Mouse (Mus musculus) megakaryocyte, adult 5-6 weeks (primary cell): Measurements from ENCODE around the gene Borcs8. TPM values are rescaled to one million over a fixed set of nuclear protein-coding genes. Genes with fewer than 3 reads are reported as not detected.

ENCODE experiments used
- ATAC-seq: 2 replicates; pipeline ENCODE4 v1.8.0; 2016; ENCODE audit warnings: mild to moderate bottlenecking, inconsistent platforms; ENCODE audit not compliant: poor library complexity, severe bottlenecking
- total RNA-seq, 2 experiments: library from RNA; stranded (forward) in 1 of 2; stranded (reverse) in 1 of 2; fragments of 153-499, 151-499 nt in 1 of 2; fragments of 221-1000, 200-1000 nt in 1 of 2; gene quantifications; 2 replicates each; pipeline versions ENCODE4 v1.2.3 to v1.2.4; 2015 to 2017

Gene Borcs8
- total RNA-seq, 2 experiments from 2014 or later: 32.2 to 35.3 TPM

DNA sequence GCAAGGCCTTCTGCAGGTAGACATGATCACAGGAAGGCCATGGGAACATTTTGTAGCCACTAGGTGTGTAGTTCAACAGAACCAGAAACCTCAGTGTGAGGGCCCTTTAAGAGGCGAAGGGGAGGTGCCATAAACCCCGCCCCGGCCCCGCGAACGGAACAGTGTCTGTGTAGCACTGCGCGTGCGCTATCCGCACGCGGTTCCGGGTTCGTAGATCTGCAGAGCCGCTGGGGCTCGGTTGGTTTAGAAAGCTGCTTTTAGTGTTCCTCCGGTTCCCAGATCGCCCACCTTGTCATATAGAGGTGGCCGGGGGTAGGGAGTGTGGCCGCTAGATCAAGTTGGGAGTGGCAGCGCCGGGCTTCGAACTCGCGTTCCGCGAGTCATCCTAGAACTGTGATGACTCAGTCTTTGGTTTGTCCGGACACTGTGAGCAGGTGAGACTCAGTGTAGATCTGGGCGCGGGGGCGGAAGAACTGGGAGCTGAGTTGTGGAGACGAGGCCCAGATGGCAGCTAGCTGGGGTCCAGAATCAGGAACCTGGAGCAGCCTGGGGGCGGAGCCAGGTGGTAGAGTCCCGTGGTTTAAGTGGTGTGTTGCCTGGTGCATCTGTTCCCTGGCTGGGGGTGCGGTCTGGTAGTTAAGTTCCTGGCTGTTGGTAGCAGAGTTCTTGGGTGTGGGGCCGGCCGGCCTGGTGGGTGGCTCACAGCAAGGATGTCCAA, 8.0 kb upstream of the Borcs8 start, which contains the start of gene Nr2c2ap:
Gene Nr2c2ap, plus strand, starts transcription at position 168 of the 718 bp plus-strand sequence.
- peak; percentile 94 for ATAC-seq

GRCm38 (mm10) chr8:70134086-70134485, 5.2 kb upstream of the Borcs8 start:
- ATAC-seq: no peak

GRCm38 (mm10) chr8:70134931-70135330, 4.4 kb upstream of the Borcs8 start:
- ATAC-seq: no peak

DNA sequence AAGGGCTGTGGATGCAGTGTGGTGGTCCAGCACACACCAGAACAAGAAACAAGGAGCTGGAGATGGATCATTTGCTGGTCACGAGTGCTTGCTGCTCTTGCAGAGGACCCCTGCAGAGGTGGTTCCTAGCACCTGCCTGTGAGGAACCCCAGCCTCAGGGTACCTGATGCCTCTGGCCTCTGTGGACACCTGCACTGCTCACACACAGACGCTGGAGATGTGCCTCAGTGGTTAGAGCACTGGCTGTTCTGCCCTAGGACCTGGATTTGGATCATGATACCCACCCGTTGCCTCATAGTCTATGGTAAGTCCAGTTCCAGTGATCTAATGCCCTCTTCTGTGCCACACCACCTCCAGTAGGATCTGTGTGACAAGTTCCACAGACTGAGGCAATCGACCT, 2.7 kb upstream of the Borcs8 start:
- no peak for ATAC-seq

DNA sequence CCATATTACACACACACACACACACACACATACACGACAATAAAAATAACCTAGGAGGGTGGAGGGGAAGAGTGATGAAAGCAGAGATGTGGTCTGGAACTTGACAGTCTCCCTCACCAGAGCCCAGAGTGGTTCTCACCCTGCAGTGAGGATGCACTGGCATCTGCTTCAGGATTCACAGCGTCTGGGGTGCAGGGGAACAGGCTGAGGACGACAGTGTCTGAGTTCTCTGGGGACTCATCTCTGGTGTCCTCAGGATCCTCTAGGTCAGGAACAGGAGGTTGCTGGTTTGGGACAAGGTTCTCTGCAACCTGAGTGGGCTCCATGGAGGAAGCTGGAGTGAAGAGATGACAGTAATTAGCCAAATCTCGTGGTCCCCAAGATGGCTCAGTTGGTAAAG, 1.4 kb upstream of the Borcs8 start:
- no peak for ATAC-seq

- no peak for ATAC-seq
Measured at GRCm38 (mm10) chr8:70139981-70140380, 682 bp downstream of the Borcs8 start.

- no peak for ATAC-seq
Measured at GRCm38 (mm10) chr8:70147678-70148607, 8.6 kb downstream of the Borcs8 start.

DNA sequence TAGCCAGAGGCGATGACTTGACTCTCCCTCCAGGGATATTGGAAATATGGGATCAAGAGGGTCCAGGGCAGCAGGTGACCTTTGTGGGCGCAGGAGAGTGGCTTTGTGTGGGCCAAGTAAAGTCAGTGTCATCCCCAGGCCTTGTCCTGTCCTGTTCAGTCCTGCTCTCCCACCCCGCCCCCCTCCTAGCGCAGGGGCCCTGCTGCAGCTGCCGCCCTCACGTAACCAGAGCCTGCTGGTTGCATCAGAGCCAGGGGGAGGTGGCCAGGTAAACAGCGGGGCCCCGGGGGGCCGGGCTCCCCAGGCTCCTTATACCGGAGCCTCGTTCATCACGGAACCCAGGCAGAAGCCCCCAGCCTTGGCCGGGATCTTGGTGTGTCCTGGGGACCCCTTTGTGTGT, 10.9 kb downstream of the Borcs8 start:
- ATAC-seq: no peak

- ATAC-seq: peak; percentile 99
Measured at GRCm38 (mm10) chr8:70152537-70153257, 13.4 kb downstream of the Borcs8 start.

DNA sequence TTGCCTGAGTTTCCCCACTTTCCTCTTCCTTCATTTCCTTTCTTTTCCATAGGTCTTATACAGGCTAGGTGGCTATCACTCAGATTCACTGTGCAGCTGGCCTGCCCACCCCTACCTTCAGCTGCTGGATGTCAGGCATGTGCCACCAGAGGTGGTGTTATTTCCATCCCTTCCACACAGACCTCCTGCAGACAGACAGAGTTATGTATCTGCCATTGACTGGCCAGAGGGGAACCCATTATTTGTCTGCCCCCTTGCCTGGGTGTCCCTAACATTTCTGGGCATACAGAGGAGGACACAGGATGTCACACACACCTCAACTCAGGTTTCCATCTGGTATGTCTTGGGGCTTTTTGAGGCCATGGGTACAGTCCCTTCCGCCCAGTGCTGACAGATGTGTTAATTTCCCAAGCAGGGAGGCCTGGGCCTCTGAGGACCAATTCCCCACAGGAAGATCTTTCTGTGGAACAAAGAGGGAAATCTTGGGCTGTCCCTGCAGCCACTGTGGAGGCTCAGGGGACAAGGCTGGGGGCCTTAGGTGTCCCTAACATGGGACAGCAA, 18.0 kb downstream of the Borcs8 start:
- ATAC-seq: no peak

DNA sequence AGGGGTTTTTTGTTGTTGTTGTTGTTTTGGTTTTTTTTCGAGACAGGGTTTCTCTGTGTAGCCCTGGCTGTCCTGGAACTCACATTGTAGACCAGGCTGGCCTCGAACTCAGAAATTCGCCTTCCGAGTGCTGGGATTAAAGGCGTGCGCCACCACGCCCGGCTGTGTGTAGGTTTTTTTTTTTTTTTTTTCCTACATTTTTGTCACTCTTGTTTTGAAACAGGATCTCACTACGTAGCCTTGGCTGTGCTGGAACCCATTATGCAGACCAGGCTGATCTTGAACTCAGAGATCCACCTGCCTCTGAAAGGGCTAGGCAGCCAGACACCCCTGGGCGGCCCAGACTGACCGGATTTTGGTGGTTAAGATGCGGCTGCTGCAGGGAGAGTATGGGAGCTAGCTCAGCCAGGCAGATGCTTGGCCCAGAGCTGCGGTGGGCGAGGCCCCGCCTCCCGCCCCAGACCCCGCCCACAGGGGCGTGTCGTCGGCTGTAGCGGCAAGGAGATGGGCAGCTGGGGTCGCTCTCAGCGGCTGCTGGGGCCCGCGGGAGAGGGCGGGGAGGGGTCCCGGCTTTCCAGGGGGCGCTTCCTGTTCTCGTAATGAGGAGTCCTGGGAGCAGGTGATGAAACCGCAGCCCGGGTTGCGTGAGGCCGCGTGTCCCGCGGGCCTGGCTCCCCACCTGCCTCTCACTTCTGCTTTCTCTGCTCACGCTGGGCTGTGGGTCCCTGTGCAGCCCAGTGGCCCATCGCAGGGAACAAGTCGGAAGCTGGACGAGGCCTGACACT, 19.0 kb downstream of the Borcs8 start:
- peak; percentile 97 for ATAC-seq

DNA sequence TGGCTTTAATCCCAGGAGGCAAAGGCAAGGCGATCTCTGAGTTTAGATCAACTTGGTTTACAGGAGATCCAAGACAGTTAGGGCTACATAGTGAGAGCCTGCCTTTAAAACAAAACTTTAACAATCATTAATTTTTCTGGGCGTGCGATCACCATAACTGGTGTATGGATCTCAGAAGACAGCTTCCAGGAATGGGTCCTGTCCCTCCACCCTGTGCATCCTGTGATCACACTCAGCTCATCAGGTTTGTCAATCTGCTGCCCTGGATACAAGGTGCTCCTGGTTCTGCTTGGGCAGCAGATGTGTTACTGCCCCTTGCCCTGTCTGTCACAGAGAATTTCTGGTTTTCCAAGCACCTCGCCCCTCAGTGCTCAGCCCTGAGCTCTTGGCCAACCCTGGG, 19.9 kb downstream of the Borcs8 start:
- no peak for ATAC-seq

DNA sequence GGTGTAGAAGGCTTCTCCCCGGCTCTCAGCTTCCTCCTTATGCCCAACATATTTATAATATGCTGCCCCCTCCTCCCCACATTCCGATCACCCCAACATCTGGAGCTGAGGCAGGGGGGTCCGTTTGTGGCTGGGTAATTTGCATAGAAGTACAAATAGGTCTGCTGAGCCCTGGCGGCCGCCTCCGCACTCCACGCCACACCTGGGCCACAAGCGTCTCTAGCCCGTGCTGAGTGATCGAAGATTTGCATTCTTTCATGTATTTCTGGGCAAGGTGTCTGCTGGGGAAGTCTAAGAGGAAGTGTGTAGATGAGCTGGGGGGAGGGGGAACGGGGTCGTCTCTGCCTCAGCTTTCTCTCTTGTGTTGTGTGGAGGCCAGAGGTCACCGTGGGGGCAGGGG, 20.7 kb downstream of the Borcs8 start:
- no peak for ATAC-seq

DNA sequence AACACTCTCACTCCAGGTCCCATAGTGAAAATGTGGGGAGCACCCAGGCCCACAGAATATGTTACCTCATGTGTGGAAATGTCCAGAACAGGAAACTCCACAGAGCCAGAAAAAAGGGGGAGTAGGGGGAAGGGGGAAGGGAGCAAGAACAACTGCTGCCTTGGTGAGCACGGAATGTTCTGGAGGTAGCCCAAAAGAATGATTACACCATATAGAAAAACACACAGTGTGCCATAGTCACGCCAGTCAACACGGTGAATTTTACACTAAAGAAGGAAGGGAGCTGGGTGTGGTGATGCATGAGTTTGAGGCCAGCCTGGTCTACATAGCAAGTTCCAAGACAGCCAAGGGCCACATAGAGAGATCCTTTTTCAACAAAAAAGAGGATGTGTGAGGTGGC, 24.0 kb downstream of the Borcs8 start:
- ATAC-seq: no peak

- peak; percentile 96 for ATAC-seq
Measured at GRCm38 (mm10) chr8:70166504-70167110, 27.3 kb downstream of the Borcs8 start.

DNA sequence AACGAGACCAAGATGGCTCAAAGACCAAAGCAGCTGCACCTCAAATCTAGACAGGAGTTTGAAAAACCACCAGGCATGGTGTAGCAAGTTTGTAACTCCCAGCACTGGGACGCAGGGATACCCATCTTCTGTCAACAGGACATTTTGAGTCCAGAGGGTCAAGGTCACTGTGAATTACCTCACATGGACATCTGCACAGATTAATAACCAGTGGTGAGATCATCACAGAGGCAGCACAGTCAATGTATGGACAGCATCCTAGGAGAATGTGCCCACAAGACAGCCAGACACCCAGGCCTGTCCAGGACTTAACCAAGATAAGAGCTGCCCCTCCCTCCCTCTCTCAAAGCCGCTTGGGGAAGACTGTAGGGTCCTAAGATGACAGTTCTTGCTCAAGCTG, 30.8 kb downstream of the Borcs8 start:
- no peak for ATAC-seq

DNA sequence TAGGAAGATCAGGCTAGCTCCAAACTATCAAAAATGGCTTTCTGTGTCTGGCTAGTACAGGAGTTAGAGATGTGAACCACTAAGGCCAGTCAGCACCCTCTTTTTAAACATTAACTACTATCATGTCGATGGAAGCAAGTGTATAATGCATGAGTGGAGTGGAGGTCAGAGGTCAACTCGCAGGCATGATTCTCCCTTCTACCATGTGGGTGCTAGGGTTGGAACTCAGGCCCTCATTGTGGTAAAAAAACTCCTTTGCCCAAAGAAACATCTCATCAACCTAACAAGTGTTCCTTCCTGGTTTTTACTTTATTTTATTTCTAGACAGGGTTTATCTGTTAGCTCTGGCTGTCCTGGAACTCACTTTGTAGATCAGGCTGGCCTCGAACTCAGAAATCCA, 31.4 kb downstream of the Borcs8 start:
- no peak for ATAC-seq

- no peak for ATAC-seq
Measured at GRCm38 (mm10) chr8:70171240-70171639, 31.9 kb downstream of the Borcs8 start.

GRCm38 (mm10) chr8:70172043-70172681, 32.9 kb downstream of the Borcs8 start, which contains the start of gene Tmem161a:
TSS of gene Tmem161a (plus strand) at chr8:70172356.
- ATAC-seq: peak; percentile 99
